Mouse (Mus musculus): ENCODE results near the gene Slc17a5. TPM values are rescaled to one million over a fixed set of nuclear protein-coding genes. Genes with fewer than 3 reads are reported as not detected.
"Not testable (repeated sequence)": the region's sequence is repeated elsewhere in the genome, so short reads cannot be mapped to it uniquely, and the experiment has no call there.

Gene Slc17a5
- polyA plus RNA-seq, 1 experiment: 14.5 TPM

GRCm38 (mm10) chr9:78500386-78500785, 87.5 kb downstream of the Slc17a5 start:
- Histone ChIP-seq H3K4me3 (ENCODE audit: low read depth, low read length) (no peak overlapping the region), H3K27me3 (ENCODE audit: control insufficient read depth, insufficient read depth, low read length) (no peaks in the 10 kb centered on the region), H3K4me1 (ENCODE audit: control insufficient read depth, insufficient read depth, insufficient read length, low read length) (no peaks in the 10 kb centered on the region), H3K36me3 (ENCODE audit: control insufficient read depth, insufficient read depth, low read length) (no peaks in the 10 kb centered on the region), H3K27ac (ENCODE audit: insufficient read depth, low read depth, low read length) (no peak overlapping the region)
- TF ChIP-seq POLR2A (IDR thresholded peaks at IDR 0.05; ENCODE audit: low read depth, low read length) (no peak), CTCF (IDR thresholded peaks at IDR 0.05; ENCODE audit: extremely low read depth, insufficient read length, insufficient replicate concordance, low read depth, low read length) (no peak)
- 80% methylated on average over 3 of the region's 3 CpGs for WGBS

DNA sequence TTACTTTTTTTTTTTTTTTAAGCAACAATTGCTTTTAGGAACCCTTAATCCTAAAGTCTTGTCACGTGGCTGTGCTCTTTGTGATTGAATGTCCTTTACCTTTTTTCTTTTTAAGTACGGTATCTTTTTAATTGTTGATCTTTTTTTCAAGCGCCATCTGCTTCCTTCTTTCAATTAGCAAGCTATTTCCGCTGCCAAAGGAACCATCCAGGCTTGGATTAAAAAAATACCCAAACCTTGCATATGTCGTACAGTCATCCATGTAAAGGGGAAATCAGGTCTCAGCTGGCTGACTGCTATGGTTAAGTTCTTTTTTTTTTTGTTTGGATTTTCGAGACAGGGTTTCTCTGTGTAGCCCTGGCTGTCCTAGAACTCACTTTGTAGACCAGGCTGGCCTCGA, 94.7 kb downstream of the Slc17a5 start:
- no peaks in the 10 kb centered on the region for H3K36me3 ChIP-seq (ENCODE audit: control insufficient read depth, insufficient read depth, low read length)
- no peak overlapping the region for H3K4me3 ChIP-seq (ENCODE audit: low read depth, low read length)
- TF ChIP-seq CTCF (IDR thresholded peaks at IDR 0.05; ENCODE audit: extremely low read depth, insufficient read length, insufficient replicate concordance, low read depth, low read length): no peak
- TF ChIP-seq POLR2A (IDR thresholded peaks at IDR 0.05; ENCODE audit: low read depth, low read length): no peak
- H3K4me1 ChIP-seq (ENCODE audit: control insufficient read depth, insufficient read depth, insufficient read length, low read length): peaks cover 7% of the 10 kb centered on the region; the same call in 1 of the 2 replicates
- 89% methylated on average over 7 of the region's 7 CpGs for WGBS
- H3K27ac ChIP-seq (ENCODE audit: insufficient read depth, low read depth, low read length): no peak overlapping the region
- no peaks in the 10 kb centered on the region for H3K27me3 ChIP-seq (ENCODE audit: control insufficient read depth, insufficient read depth, low read length)

- TF ChIP-seq CTCF (IDR thresholded peaks at IDR 0.05; ENCODE audit: extremely low read depth, insufficient read length, insufficient replicate concordance, low read depth, low read length) (no peak), POLR2A (IDR thresholded peaks at IDR 0.05; ENCODE audit: low read depth, low read length) (no peak)
- Histone ChIP-seq H3K4me3 (ENCODE audit: low read depth, low read length) (no peak overlapping the region), H3K27ac (ENCODE audit: insufficient read depth, low read depth, low read length) (no peak overlapping the region), H3K4me1 (ENCODE audit: control insufficient read depth, insufficient read depth, insufficient read length, low read length) (peaks cover 8% of the 10 kb centered on the region; the same call in 1 of the 2 replicates), H3K27me3 (ENCODE audit: control insufficient read depth, insufficient read depth, low read length) (no peaks in the 10 kb centered on the region), H3K36me3 (ENCODE audit: control insufficient read depth, insufficient read depth, low read length) (no peaks in the 10 kb centered on the region)
- 38% methylated on average over 3 of the region's 3 CpGs for WGBS
These were observed 95.6 kb downstream of the Slc17a5 start for GRCm38 (mm10) chr9:78492254-78492653.

DNA sequence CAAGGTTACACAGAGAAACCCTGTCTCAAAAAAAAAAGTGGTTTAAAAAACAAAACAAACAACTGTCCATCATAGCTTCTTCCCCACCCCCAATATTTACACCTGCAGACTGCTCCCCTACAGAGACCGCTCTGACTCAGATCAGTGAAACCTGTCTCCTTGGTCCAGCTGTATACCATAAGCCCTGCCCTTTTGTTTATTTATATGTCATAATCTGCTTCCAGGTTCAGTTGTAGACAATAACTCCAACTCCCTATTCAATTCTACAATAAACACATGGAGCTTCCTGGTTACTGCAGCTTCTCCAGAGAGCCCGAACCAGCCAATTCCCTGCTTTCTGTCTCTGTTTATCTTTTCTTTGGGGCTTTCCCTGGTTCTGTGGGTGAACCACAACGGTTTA, 96.7 kb downstream of the Slc17a5 start:
- peaks cover 8% of the 10 kb centered on the region; the same call in 1 of the 2 replicates for H3K4me1 ChIP-seq (ENCODE audit: control insufficient read depth, insufficient read depth, insufficient read length, low read length)
- no peak overlapping the region for H3K27ac ChIP-seq (ENCODE audit: insufficient read depth, low read depth, low read length)
- 36% methylated on average over 3 of the region's 3 CpGs for WGBS
- no peaks in the 10 kb centered on the region for H3K36me3 ChIP-seq (ENCODE audit: control insufficient read depth, insufficient read depth, low read length)
- no peaks in the 10 kb centered on the region for H3K27me3 ChIP-seq (ENCODE audit: control insufficient read depth, insufficient read depth, low read length)
- TF ChIP-seq POLR2A (IDR thresholded peaks at IDR 0.05; ENCODE audit: low read depth, low read length): no peak
- TF ChIP-seq CTCF (IDR thresholded peaks at IDR 0.05; ENCODE audit: extremely low read depth, insufficient read length, insufficient replicate concordance, low read depth, low read length): no peak
- no peak overlapping the region for H3K4me3 ChIP-seq (ENCODE audit: low read depth, low read length)

DNA sequence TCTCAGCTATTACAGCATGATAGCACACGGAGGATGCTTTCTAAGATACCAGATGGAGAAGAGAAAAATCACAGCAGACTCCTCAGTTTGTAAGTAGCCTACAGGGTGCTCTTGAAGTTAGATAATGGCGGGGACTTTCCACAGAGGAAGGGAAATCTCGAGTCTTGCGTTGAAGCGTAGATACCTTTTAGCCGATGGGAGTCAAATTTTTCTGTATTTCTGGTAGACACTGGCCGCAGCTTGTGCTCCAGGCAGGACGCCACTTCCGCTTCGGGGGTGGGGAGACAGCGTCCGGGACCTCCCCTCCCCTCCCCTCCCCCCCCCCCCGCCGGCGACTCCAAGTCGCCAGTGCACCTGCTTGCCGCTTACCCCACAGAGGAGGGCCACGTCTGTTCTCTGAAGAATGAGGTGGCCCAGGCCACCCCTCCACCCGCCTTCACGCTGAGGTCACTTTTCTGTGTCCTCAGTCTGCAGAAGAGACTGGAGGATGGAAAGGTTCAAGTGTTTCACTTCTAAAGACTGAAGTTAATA, 98.9 kb downstream of the Slc17a5 start, which contains the start of gene Eef1a1:
Gene Eef1a1, minus strand, starts transcription at position 262 of the 531 bp plus-strand sequence.
- H3K4me3 ChIP-seq (ENCODE audit: low read depth, low read length): peak within 1 kb of the TSS; percentile 50
- H3K27ac ChIP-seq (ENCODE audit: insufficient read depth, low read depth, low read length): peak within 1 kb of the TSS; percentile 75
- TF ChIP-seq CTCF (IDR thresholded peaks at IDR 0.05; ENCODE audit: extremely low read depth, insufficient read length, insufficient replicate concordance, low read depth, low read length) (no peak), POLR2A (IDR thresholded peaks at IDR 0.05; ENCODE audit: low read depth, low read length) (no peak)
- no peaks in the 10 kb centered on the region for H3K27me3 ChIP-seq (ENCODE audit: control insufficient read depth, insufficient read depth, low read length)
- no peaks in the 10 kb centered on the region for H3K36me3 ChIP-seq (ENCODE audit: control insufficient read depth, insufficient read depth, low read length)
- WGBS: 2% methylated on average over 20 of the region's 20 CpGs
- H3K4me1 ChIP-seq (ENCODE audit: control insufficient read depth, insufficient read depth, insufficient read length, low read length): peaks cover 8% of the 10 kb centered on the region; the same call in 1 of the 2 replicates

DNA sequence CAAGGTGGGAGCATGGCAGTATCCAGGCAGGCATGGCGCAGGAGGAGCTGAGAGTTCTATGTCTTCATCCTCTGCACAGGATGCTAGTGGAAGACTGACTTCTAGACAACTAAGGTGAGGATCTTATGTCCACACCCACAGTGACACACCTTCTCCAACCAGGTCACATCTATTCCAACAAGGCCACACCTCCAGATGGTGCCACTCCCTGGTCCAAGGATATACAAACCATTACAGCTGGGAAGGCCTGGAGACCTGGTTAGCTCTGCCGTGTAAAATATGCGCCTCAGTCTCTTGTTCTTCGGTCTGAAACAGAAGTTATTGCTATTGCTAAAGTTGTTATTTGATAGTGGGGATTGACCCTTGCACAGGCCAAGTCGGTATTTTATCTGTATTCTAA, 99.8 kb downstream of the Slc17a5 start:
- not testable (repeated sequence) for H3K27ac ChIP-seq (ENCODE audit: insufficient read depth, low read depth, low read length); H3K36me3 ChIP-seq (ENCODE audit: control insufficient read depth, insufficient read depth, low read length); H3K27me3 ChIP-seq (ENCODE audit: control insufficient read depth, insufficient read depth, low read length); H3K4me3 ChIP-seq (ENCODE audit: low read depth, low read length); H3K4me1 ChIP-seq (ENCODE audit: control insufficient read depth, insufficient read depth, insufficient read length, low read length)
- 57% methylated on average over 5 of the region's 5 CpGs for WGBS

Other genes starting within 250 kb of the Slc17a5 start
- 0.71 TPM in 1 of 2 replicates, not detected in the other for gene Gsta2, start 232.3 kb downstream of the Slc17a5 start, polyA plus RNA-seq (2012; rRNA removed)
- gene Dppa5a, start 219.9 kb downstream of the Slc17a5 start, polyA plus RNA-seq (2012; rRNA removed): not detected in 2 replicates
- gene Ooep, start 209.3 kb downstream of the Slc17a5 start, polyA plus RNA-seq (2012; rRNA removed): 0.04 TPM in 1 of 2 replicates, not detected in the other
- not detected in 2 replicates for gene Ddx43, start 192.3 kb downstream of the Slc17a5 start, polyA plus RNA-seq (2012; rRNA removed)
- gene Cgas, start 144.8 kb downstream of the Slc17a5 start, polyA plus RNA-seq (2012; rRNA removed): 0.46 and 0.86 TPM in 2 replicates
- 6.1 and 7.3 TPM in 2 replicates for gene Mto1, start 139.8 kb downstream of the Slc17a5 start, polyA plus RNA-seq (2012; rRNA removed)
- not detected in 2 replicates for gene Gm17324, start 139.3 kb downstream of the Slc17a5 start, polyA plus RNA-seq (2012; rRNA removed)
- 1,017 and 1,625 TPM in 2 replicates for gene Eef1a1, start 98.9 kb downstream of the Slc17a5 start, polyA plus RNA-seq (2012; rRNA removed)
- gene Cd109, start 27.5 kb upstream of the Slc17a5 start, polyA plus RNA-seq (2012; rRNA removed): 0.08 and 0.25 TPM in 2 replicates

Data from small intestine, adult 2 months (tissue).